Mouse (Mus musculus) cerebellum, adult 18-20 months (tissue): ENCODE data around the gene Slc9a7.

Experiments used
- DNase-seq, 2 experiments: peaks; one replicate each; pipeline ENCODE4 v3.0.0; 2021

Slc9a7 gene

DNA sequence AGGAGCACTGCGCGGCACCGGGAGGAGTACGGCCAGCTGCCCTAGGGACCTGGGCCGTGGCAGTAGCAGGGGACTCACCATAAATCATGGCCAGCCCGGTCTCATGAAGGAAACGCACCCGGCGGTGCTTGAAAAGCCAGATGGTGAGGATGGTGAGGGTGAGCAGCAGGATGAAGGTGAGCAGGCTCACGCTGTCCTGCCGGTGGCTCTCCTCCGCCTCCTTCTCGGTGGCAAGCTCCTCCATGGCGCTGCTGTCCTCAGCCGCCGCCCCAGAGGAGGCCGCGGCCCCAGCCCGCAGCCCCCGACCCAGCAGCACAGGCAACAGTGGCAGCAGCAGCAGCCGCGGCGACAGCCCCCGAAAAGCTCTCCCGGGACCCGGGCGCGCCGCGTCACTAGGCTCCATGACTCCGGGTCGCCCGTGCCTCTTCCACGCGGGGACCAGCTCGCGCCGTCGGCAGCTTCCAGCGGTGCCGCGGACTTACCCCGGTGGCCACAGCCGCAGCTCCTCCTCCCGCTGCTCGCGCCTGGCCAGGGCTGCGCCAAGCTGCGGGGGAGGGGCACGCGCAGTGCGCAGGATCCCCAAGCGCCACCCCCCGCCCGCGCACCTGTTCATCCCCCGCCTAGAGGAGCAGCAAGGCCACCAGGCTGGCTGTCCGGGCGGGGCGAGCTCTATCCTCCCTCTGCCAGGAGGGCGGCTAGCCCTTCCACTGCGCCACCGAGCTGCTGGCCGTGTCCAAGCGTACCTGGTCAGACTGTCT lies at the start of gene Slc9a7:
Slc9a7 (minus strand) TSS at position 526 of the 758 bp plus-strand sequence.
- DNase-seq: peak; percentile 84 to 85

- peak; percentile 56 to 70 for DNase-seq
Measured at GRCm38 (mm10) chrX:20335722-20336121, 44.1 kb upstream of the Slc9a7 start.

DNA sequence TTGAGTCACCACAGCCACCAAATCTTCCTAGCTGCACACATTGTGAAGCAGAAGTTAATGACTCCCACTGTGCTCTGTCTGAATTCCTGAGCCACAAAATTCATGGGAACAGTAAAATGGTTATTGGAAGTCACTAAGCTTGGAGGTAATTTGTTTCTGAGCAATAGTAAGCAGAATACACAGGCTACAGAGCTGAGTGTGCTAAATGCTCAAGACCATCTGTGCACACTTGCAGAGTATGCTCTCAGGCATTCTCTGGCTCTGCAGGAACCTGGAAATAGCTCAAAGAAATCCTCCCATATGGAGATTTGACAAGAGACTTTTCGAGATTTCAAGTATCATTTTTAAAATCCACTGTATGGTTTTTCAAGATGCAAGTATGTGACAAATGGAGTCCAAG lies 41.1 kb upstream of the Slc9a7 start:
- DNase-seq: peak; percentile 24 to 30

- no peak for DNase-seq
Measured at GRCm38 (mm10) chrX:20307215-20307614, 15.6 kb upstream of the Slc9a7 start.

GRCm38 (mm10) chrX:20305941-20306340 lies 14.3 kb upstream of the Slc9a7 start:
- DNase-seq: no peak

DNA sequence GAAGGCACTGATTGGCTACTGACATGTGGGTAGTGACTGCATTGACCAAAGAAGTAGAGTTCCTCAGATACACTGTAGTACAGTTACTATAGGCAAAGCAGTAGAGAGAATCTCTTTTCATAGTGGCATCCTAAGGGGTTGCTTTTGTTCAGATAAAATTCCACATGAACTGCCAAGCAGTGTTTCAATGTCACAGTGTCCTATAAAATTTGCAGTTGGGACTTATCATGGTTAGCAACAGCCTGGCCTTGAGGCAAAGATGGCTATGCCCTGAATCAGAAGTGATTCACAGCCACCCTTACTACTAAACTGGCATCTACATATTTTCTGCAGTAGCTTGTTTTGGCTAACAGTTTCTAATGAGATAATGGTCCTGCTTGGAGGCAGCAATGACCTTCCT lies 11.7 kb upstream of the Slc9a7 start:
- DNase-seq: no peak

GRCm38 (mm10) chrX:20292040-20292417 lies 422 bp upstream of the Slc9a7 start:
- DNase-seq: no peak

- DNase-seq: peak in 1 of 2 experiments; percentile 23
Measured at GRCm38 (mm10) chrX:20290715-20291114, 892 bp downstream of the Slc9a7 start.

- DNase-seq: no peak
Measured at GRCm38 (mm10) chrX:20288674-20289073, 2.9 kb downstream of the Slc9a7 start.

DNA sequence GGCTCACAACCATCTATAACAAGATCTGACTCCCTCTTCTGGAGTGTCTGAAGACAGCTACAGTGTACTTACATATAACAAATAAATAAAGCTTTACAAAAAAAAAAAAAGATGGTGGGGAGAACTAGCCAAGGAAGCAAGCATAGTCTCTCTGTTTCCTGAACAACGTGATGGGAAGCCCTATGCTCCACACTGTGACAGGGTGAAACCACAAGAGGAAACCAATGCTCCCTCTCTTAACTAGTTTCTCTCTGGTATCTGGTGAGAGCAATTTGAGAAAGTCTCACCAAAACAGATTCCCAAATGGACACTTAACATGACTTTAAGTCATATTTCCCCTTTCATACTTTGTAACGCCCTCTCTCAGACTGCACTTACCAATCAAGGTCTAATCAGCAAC lies 5.4 kb downstream of the Slc9a7 start:
- no peak for DNase-seq

DNA sequence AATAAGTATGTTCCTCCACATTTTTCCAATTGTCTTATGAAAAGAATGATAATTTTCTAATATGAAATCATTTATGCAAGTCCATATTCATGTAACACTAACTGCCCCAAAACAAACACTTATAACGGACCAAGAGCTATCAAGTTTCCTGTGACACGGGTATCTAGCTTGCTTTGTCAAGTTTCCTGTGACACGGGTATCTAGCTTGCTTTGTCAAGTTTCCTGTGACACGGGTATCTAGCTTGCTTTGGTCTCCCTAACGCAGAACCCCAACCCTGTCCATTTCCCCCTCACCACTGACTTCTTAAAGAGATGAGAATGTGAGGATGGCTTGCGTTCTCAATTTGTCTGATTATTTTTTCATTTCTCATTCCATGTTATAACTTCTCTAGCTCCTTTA lies 12.2 kb downstream of the Slc9a7 start:
- no peak for DNase-seq

DNA sequence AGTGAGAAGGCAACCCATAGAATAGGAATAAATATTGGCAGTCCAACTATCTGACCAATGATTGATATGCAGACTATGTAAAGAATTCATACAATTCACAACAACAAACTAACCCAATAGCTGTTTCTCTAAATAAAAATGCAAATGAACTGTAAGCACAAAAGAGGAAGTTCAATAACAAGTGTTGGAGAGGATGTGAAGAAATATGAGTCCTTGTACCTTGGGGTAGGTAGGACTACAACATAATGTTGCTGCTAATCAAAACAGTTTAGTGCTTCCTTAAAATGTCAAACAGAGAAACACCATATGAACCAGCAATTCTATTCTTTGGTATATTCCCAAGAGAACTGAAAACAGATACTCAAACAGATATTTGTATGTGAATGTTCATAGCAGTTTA lies 17.8 kb downstream of the Slc9a7 start:
- no peak for DNase-seq

DNA sequence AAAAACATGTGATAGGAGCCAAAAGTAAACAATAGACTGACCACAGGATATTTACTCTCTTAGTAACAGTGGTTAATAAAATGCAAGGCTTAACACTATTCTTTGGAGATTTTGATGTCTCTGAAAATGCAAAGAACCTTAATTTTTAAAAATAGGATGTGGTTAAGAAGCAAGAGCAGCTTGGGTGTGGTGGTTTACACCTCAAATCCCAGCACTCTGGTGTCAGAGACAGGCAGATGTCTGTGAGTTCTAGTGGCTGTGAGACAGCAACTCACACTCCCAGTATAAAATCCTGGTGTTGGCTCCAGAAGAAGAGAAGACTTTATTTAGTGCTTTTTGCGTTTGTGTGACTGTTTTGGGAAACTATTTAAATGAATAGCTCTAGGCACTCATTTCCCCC lies 19.6 kb downstream of the Slc9a7 start:
- no peak for DNase-seq

DNA sequence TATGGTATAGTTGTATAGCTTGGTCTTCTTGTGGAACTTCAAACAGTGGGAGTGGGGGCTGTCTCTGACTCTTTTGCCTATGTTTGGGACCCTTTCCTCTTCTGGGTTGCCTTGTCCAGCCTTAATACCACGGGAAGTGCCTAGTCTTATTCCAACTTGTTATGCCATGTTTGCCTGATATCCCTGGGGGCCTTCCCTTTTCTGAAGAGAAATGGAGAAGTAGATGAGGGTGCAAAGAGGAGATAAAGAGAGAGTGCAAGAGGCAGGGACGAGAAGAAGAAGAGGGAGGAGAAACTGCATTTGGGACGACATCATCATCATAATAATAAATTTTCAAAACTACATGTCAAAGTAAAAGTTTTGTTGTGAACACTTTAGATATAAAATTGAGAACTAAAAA lies 21.6 kb downstream of the Slc9a7 start:
- no peak for DNase-seq

DNA sequence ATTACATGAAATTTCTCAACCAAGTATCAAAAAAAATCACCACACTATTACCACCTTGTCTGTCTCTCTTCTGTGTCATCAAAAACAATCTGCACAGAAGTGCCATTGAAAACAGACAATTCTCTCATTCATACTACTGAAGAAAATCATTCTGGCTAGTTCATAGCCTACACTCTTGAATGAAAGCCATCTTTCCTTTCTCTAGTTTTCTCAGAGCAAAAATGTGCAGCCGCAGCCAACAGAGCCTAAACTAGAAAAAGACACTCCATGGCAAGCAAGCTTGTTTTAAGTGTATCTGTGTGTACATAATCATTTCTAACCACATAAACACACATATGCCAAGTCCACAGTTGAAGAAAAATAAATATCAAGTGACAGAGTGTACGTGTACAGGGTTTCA lies 27.2 kb downstream of the Slc9a7 start:
- no peak for DNase-seq

DNA sequence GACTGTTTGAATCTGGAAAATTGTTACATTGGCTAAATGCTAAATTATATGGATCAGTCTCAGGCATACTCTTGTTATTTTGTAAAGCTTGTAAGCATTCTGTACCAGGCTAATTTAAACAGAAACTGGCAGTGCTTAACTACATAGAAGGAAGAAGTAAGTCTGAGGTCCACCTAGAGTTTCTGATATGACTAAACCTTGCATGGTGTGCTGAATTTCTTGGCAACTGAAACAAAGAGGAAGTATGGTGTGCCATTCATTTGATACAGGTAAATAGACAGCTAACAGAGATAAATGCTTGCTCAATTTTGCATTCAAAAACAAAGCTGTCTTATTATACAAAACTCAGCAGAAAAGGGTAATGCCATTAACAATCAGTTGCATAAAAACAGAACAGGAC lies 63.5 kb downstream of the Slc9a7 start:
- no peak for DNase-seq

DNA sequence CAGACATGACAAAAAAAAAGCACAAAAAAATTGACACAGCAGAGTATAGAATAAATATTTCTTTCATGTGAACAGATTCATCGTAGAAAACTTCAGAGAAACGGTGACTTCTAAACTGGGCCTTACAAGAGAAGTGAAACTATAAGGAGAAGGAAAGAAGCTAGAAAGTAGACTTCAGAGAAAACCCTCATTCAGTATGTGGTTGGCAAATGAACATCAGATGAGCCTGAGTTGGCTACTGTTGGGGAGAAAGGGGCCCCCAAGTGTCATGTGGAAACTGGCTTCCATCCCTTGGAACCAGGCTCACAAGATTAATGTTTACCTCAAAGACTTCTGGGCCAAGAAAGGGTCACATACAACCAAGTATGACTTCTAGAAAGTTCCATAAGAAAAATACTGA lies 70.1 kb downstream of the Slc9a7 start:
- DNase-seq: no peak

GRCm38 (mm10) chrX:20185616-20186015 lies 106.0 kb downstream of the Slc9a7 start:
- DNase-seq: no peak

- no peak for DNase-seq
Measured at GRCm38 (mm10) chrX:20176792-20177191, 114.8 kb downstream of the Slc9a7 start.

DNA sequence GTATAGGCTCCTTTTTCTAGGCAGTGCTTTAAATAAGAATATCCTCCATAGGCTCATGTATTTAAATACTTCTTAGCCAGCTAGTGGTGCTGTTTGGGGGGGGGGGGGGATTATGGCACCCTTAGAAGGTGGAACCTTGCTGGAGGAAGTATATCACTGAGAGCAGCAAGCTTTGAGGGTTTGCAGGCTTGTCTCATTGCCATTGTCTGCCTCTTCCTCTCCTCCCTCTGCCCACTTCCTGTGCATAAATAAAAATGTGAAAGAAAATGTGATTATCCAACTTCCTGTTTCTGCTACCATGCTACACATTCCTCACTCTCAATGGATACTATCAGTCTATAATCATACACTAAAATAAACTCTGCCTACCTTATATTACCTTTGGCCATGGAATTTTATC lies 123.2 kb downstream of the Slc9a7 start:
- DNase-seq: no peak

DNA sequence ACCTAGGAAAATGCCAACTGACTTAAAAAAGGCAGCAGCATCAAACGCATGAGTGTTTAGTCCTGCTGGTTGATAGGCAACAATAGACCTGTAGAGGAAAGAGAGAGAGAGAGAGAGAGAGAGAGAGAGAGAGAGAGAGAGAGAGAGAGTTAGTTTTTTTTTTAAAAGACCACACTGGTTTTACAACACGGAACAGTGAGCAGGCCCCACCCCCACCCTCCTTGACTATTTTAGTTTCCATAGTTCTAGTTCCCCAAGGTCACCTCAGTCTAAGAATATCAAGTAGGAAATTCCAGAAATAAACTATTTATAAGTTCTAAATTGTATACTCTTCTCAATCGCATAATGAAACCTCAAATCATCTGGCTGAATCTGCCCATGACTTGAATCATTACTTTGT lies 126.6 kb downstream of the Slc9a7 start:
- no peak for DNase-seq

GRCm38 (mm10) chrX:20162322-20162711 lies 129.3 kb downstream of the Slc9a7 start:
- DNase-seq: peak; percentile 50 to 51

- DNase-seq: no peak
Measured at GRCm38 (mm10) chrX:20161687-20162321, 129.8 kb downstream of the Slc9a7 start.

DNA sequence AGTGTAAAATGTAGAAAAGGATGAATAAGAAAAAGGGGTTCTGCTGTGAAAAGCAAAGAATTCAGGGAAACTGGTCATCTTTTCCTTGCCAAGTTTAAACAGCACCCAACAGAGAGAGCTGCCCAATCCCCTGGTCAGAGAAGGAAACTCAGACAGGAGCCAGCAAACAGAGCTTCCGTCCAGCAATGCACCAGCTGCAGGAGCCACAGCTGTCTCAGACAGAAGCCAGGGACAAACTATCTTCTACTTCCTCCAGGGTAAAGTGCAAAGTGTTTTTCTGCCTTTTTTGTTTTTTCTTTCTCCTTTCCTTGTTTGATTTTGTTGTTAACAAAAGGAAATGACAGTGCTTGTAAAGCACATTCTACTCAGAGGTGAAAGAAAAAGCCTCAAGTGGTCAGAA lies 131.3 kb downstream of the Slc9a7 start:
- no peak for DNase-seq

GRCm38 (mm10) chrX:20157519-20157918 lies 134.1 kb downstream of the Slc9a7 start:
- DNase-seq: no peak
